Mouse (Mus musculus) embryonic facial prominence, embryonic 14.5 days (tissue): Measurements from ENCODE around the gene Sdhd. TPM values are rescaled to one million over a fixed set of nuclear protein-coding genes. Genes with fewer than 3 reads are reported as not detected.

Source experiments
- ATAC-seq: fragments of 200-750 bp; cut with Nextera tagmentation; 2 replicates; pipeline ENCODE4 v1.8.0; 2017; ENCODE audit warnings: low read depth, moderate number of reproducible peaks, moderate TSS enrichment
- DNase-seq: peaks from one replicate; pipeline ENCODE4 v3.0.0-alpha.2; 2015; ENCODE audit warnings: low spot score
- H3K27ac ChIP-seq: fragments of 300-500 bp; sonication (generic); replicated peaks from 2 replicates; pipeline ENCODE4 v1.5.1; 2014; ENCODE audit warnings: low read depth, mild to moderate bottlenecking, low read length, moderate library complexity
- H3K27me3 ChIP-seq: fragments of 300-500 bp; sonication (generic); replicated peaks from 2 replicates; pipeline ENCODE4 v1.6.1; 2014; ENCODE audit warnings: low read length; ENCODE audit not compliant: control insufficient read depth, insufficient read depth
- H3K36me3 ChIP-seq: fragments of 300-500 bp; sonication (generic); 2 replicates; pipeline ENCODE4 v1.6.1; 2014; ENCODE audit warnings: low read length, mixed read lengths; ENCODE audit not compliant: control insufficient read depth, insufficient read depth
- H3K4me1 ChIP-seq: fragments of 300-500 bp; sonication (generic); 2 replicates; pipeline ENCODE4 v1.6.1; 2014; ENCODE audit warnings: antibody characterized with exemption, low read length; ENCODE audit not compliant: control insufficient read depth, insufficient read depth
- H3K4me2 ChIP-seq: fragments of 300-500 bp; sonication (generic); 2 replicates; pipeline ENCODE4 v1.6.1; 2014; ENCODE audit warnings: low read depth, mild to moderate bottlenecking, low read length, moderate library complexity, mixed read lengths
- H3K4me3 ChIP-seq: fragments of 300-500 bp; sonication (generic); 2 replicates; pipeline ENCODE4 v1.5.1; 2014; ENCODE audit warnings: low read depth, mild to moderate bottlenecking, low read length
- H3K9ac ChIP-seq: fragments of 300-500 bp; sonication (generic); 2 replicates; pipeline ENCODE4 v1.6.1; 2014; ENCODE audit warnings: low read depth, mild to moderate bottlenecking, low read length, moderate library complexity, mixed read lengths
- H3K9me3 ChIP-seq: fragments of 300-500 bp; sonication (generic); 2 replicates; pipeline ENCODE4 v1.6.1; 2016; ENCODE audit warnings: low read length; ENCODE audit not compliant: control insufficient read depth
- WGBS: fragments of 180-500 bp; shearing (Covaris S2); extraction: QIAGEN DNeasy Blood & Tissue Kit; methylation state at CpG from one replicate; pipeline ENCODE4 v1.1.7; 2014; 5-methylcytosine and 5-hydroxymethylcytosine counted together
- polyA plus RNA-seq: library from polyadenylated mRNA; unstranded; fragments of >200 nt; fragmentation: Nextera tagmentation; extraction: Ambion mirVana; gene quantifications from 2 replicates; pipeline ENCODE4 v1.2.1, GENCODE M21; 2014

Sdhd gene
- polyA plus RNA-seq, 1 experiment from 2014 or later: 330 TPM

GRCm38 (mm10) chr9:50553547-50553946 lies 50.1 kb downstream of the Sdhd start:
- no peaks in the 10 kb centered on the region for H3K27me3 ChIP-seq
- no peaks in the 10 kb centered on the region for H3K9me3 ChIP-seq
- no peak overlapping the region for H3K4me3 ChIP-seq
- no peak for DNase-seq
- H3K4me1 ChIP-seq: no peaks in the 10 kb centered on the region
- no peak overlapping the region for H3K9ac ChIP-seq
- H3K4me2 ChIP-seq: no peak overlapping the region
- H3K27ac ChIP-seq: no peak overlapping the region
- 73% methylated on average over 2 of the region's 2 CpGs for WGBS
- ATAC-seq: no peak
- H3K36me3 ChIP-seq: no peaks in the 10 kb centered on the region

- H3K4me2 ChIP-seq: no peak overlapping the region
- ATAC-seq (no peak), DNase-seq (no peak)
- H3K9ac ChIP-seq: no peak overlapping the region
- H3K4me3 ChIP-seq: no peak overlapping the region
- 64% methylated on average over 5 of the region's 5 CpGs for WGBS
- H3K4me1 ChIP-seq: no peaks in the 10 kb centered on the region
- no peaks in the 10 kb centered on the region for H3K27me3 ChIP-seq
- no peak overlapping the region for H3K27ac ChIP-seq
- no peaks in the 10 kb centered on the region for H3K36me3 ChIP-seq
- H3K9me3 ChIP-seq: no peaks in the 10 kb centered on the region
These were observed 51.4 kb downstream of the Sdhd start for GRCm38 (mm10) chr9:50552206-50552605.

DNA sequence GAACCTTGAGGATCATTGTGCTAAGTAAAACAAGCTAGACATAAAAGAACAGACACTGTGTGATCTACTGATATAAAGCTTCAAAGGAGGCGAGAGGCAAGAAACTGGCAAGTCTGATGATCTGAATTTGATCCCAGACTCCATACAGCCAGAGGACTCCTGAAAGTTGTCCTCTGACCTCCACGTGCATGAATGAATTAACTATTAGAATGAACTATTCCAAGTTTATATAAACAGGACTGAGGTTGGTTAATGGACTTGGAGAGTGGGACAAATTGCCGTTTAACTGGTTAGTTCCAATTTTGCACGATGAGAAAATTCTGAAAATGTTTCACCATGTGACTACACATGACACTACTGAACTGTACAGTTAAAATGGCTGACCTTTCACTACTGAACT lies 54.7 kb downstream of the Sdhd start:
- WGBS: 75% methylated on average over 4 of the region's 4 CpGs

DNA sequence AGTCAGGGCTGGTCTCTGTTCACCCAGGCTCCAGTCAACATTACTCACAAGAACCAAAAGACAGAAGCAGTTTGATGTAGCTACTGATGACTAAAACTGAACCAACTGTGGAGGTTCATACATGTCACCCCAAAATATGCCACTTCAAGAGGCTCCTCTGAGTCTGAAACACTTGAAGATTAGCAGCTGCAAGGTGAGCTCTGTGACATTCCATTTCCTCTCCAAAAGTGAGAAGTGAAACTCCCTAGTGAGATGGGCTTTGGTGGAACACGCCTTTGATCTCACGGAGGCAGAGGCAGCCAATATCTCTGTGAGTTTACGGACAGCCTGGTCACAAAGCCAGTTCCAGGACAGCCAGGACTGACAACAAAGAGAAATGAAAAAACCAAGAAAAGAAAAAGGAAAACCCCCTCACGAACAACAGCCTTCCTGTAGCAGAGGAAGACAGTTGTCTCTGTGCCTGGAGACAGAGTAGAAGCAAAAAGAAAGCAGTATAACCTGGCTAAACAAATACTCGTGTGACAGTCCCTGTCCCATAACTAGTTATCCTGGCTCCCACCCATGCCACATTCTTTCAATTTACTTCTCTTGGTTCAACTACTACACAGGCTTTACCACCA lies 55.6 kb downstream of the Sdhd start:
- 54% methylated on average over 5 of the region's 5 CpGs for WGBS
- Histone ChIP-seq H3K9me3 (no peaks in the 10 kb centered on the region), H3K27me3 (no peaks in the 10 kb centered on the region), H3K4me3 (no peak overlapping the region), H3K27ac (no peak overlapping the region), H3K36me3 (no peaks in the 10 kb centered on the region), H3K9ac (no peak overlapping the region), H3K4me2 (no peak overlapping the region), H3K4me1 (no peaks in the 10 kb centered on the region)
- DNase-seq: no peak
- no peak for ATAC-seq

More for the DNA sequence above, 54.7 kb downstream of the Sdhd start:
- ATAC-seq: no peak
- Histone ChIP-seq H3K27ac (no peak overlapping the region), H3K9me3 (no peaks in the 10 kb centered on the region), H3K4me2 (no peak overlapping the region), H3K36me3 (no peaks in the 10 kb centered on the region), H3K27me3 (no peaks in the 10 kb centered on the region), H3K4me1 (no peaks in the 10 kb centered on the region), H3K9ac (no peak overlapping the region), H3K4me3 (no peak overlapping the region)
- DNase-seq: no peak

Other genes with a start within 250 kb of the Sdhd start
- gene Plet1, start 109.3 kb downstream of the Sdhd start, polyA plus RNA-seq: 2.7 and 7.1 TPM in 2 replicates
- gene Pts, start 75.1 kb downstream of the Sdhd start, polyA plus RNA-seq: 61.3 and 63.3 TPM in 2 replicates
- gene Il18, start 49.0 kb downstream of the Sdhd start, polyA plus RNA-seq: 6.1 and 7.7 TPM in 2 replicates
- 0.15 and 0.16 TPM in 2 replicates for gene Bco2, start 48.6 kb downstream of the Sdhd start, polyA plus RNA-seq
- 0.21 TPM in 1 of 2 replicates, not detected in the other for gene Tex12, start 42.5 kb downstream of the Sdhd start, polyA plus RNA-seq
- 239 and 285 TPM in 2 replicates for gene Timm8b, start 98 bp upstream of the Sdhd start, polyA plus RNA-seq
- gene Pih1d2, start 13.5 kb upstream of the Sdhd start, polyA plus RNA-seq: 3.2 and 5.8 TPM in 2 replicates
- 21.5 and 24.3 TPM in 2 replicates for gene Nkapd1, start 13.7 kb upstream of the Sdhd start, polyA plus RNA-seq
- gene Dlat, start 56.0 kb upstream of the Sdhd start, polyA plus RNA-seq: 60.1 and 65.9 TPM in 2 replicates
- 14.0 and 16.9 TPM in 2 replicates for gene Dixdc1, start 135.7 kb upstream of the Sdhd start, polyA plus RNA-seq
- gene 2310030G06Rik, start 142.7 kb upstream of the Sdhd start, polyA plus RNA-seq: 4.0 and 6.8 TPM in 2 replicates
- gene Cryab, start 147.5 kb upstream of the Sdhd start, polyA plus RNA-seq: 218 and 275 TPM in 2 replicates
- 112 and 136 TPM in 2 replicates for gene Hspb2, start 148.5 kb upstream of the Sdhd start, polyA plus RNA-seq
- 10.2 and 14.2 TPM in 2 replicates for gene Fdxacb1, start 164.4 kb upstream of the Sdhd start, polyA plus RNA-seq
- 35.7 and 38.2 TPM in 2 replicates for gene Alg9, start 171.2 kb upstream of the Sdhd start, polyA plus RNA-seq
- gene 1110032A03Rik, start 171.7 kb upstream of the Sdhd start, polyA plus RNA-seq: 32.5 and 41.2 TPM in 2 replicates
- gene Ppp2r1b, start 241.5 kb upstream of the Sdhd start, polyA plus RNA-seq: 55.7 and 60.0 TPM in 2 replicates